20 mouse cellular contexts compared by ENCODE assay signal in the genomic region with DNA sequence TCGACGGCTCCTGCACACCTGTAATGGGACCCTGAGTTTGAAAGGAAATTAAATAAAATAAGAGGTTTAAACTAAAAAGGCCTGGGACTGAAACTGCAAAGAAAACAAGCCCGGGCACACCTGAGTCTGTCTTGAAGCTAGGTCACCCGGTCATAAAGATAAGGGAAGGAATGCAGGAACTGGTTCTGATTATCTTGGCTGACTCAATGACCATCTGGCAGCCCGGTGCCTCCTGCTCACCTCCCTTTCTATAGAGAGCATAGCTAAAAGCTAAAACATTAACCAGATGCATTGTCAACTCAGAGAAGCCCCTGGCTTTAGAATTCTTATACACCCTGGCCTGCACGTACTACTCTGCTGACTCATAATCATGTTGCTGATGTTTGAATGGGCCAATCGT.
"Had no signal": no experiment of that assay in that cellular context is flagged by ENCODE, and none has a peak within 500 bp of the region (broad histone marks: within the 10 kb centered on the region; RNA-seq: fewer than 3 reads in every experiment).

No protein-coding gene starts in this region.

- ATAC-seq: liver, postnatal 0 days; lung, postnatal 0 days; midbrain, embryonic 13.5 days had no signal

- DNase-seq: kidney, adult 11 months; kidney, adult 8-10 months; kidney, postnatal 10 days; kidney, postnatal 36 days; layer of hippocampus, postnatal 36 days; left cerebral cortex, postnatal 4 days; liver, postnatal 0 days; lung, embryonic 14.5 days; thymus, adult 2 months; thymus, postnatal 14 days had no signal

- H3K4me1 ChIP-seq: kidney, embryonic 15.5 days; limb, embryonic 12.5 days; limb, embryonic 15.5 days; megakaryocyte, embryonic 14.5 days; midbrain, embryonic 10.5 days; midbrain, embryonic 13.5 days had no signal

- H3K9me3 ChIP-seq: kidney, embryonic 15.5 days; limb, embryonic 15.5 days; megakaryocyte, embryonic 14.5 days; midbrain, embryonic 10.5 days; midbrain, embryonic 13.5 days had no signal

- H3K27ac ChIP-seq: kidney, embryonic 15.5 days; left cerebral cortex, adult 2 months; limb, embryonic 12.5 days; limb, embryonic 15.5 days; liver, embryonic 14.5 days; midbrain, embryonic 10.5 days; midbrain, embryonic 13.5 days had no signal

- H3K4me2 ChIP-seq: kidney, embryonic 15.5 days; limb, embryonic 12.5 days; limb, embryonic 15.5 days; liver, embryonic 11.5 days; lung, embryonic 14.5 days; midbrain, embryonic 13.5 days had no signal

- H3K36me3 ChIP-seq: kidney, embryonic 15.5 days; limb, embryonic 12.5 days; limb, embryonic 15.5 days; midbrain, embryonic 10.5 days; midbrain, embryonic 13.5 days had no signal

- H3K9ac ChIP-seq: kidney, embryonic 15.5 days; limb, embryonic 12.5 days; limb, embryonic 15.5 days; liver, embryonic 14.5 days; liver, postnatal 0 days; lung, embryonic 14.5 days; midbrain, embryonic 13.5 days had no signal

- H3K4me3 ChIP-seq: kidney, embryonic 15.5 days; left cerebral cortex, adult 2 months; limb, embryonic 12.5 days; limb, embryonic 15.5 days; megakaryocyte, embryonic 14.5 days; midbrain, embryonic 10.5 days; midbrain, embryonic 13.5 days had no signal

- H3K27me3 ChIP-seq: kidney, embryonic 15.5 days; limb, embryonic 12.5 days; limb, embryonic 15.5 days; megakaryocyte, embryonic 14.5 days; midbrain, embryonic 13.5 days had no signal
